Mouse (Mus musculus): ENCODE data around the gene Atp2a2.

GRCm38 (mm10) chr5:122414351-122414750 is 87.7 kb downstream of the Atp2a2 start:
- TF ChIP-seq CTCF (IDR thresholded peaks at IDR 0.05; ENCODE audit: extremely low read depth, insufficient read length, insufficient replicate concordance, low read depth, low read length) (no peak), POLR2A (IDR thresholded peaks at IDR 0.05; ENCODE audit: low read depth, low read length) (no peak)
